Mouse (Mus musculus) heart, adult 11 months (tissue): ENCODE measurements around the gene Fbxw20.
"Not testable (repeated sequence)": the region's sequence is repeated elsewhere in the genome, so short reads cannot be mapped to it uniquely, and the experiment has no call there.

Source experiments
- DNase-seq: peaks from one replicate; pipeline ENCODE4 v3.0.0; 2022

Fbxw20 gene

GRCm38 (mm10) chr9:109234654-109235053, at the start of gene Fbxw20:
TSS of gene Fbxw20 (minus strand) at chr9:109234754.
- peak; percentile 42 for DNase-seq

GRCm38 (mm10) chr9:109263041-109263440, 28.5 kb upstream of the Fbxw20 start:
- DNase-seq: no peak

- DNase-seq: no peak
Measured at GRCm38 (mm10) chr9:109218449-109218848, 16.1 kb downstream of the Fbxw20 start.

GRCm38 (mm10) chr9:109201347-109201746, 33.2 kb downstream of the Fbxw20 start:
- DNase-seq: not testable (repeated sequence)

GRCm38 (mm10) chr9:109200349-109200748, 34.2 kb downstream of the Fbxw20 start:
- DNase-seq: no peak

GRCm38 (mm10) chr9:109199353-109199752, 35.2 kb downstream of the Fbxw20 start:
- no peak for DNase-seq

- not testable (repeated sequence) for DNase-seq
Measured at GRCm38 (mm10) chr9:109195875-109196274, 38.7 kb downstream of the Fbxw20 start, which contains the start of gene Fbxw13. TSS of gene Fbxw13 (minus strand) at chr9:109195975.

- no peak for DNase-seq
Measured at GRCm38 (mm10) chr9:109177208-109177607, 57.3 kb downstream of the Fbxw20 start.

GRCm38 (mm10) chr9:109176301-109176700, 58.3 kb downstream of the Fbxw20 start:
- DNase-seq: no peak
